Mouse (Mus musculus) regulatory T cell (primary cell): ENCODE results near the gene Plxna2.

Source experiments
- in situ Hi-C: fragments of 300-600 bp; cut with MboI, MseI; formaldehyde crosslinking; loops from one replicate; pipeline ENCODE4 v1.15.1; 2025; ENCODE audit warnings: high pct_unique_total_duplicates

Plxna2 gene

DNA sequence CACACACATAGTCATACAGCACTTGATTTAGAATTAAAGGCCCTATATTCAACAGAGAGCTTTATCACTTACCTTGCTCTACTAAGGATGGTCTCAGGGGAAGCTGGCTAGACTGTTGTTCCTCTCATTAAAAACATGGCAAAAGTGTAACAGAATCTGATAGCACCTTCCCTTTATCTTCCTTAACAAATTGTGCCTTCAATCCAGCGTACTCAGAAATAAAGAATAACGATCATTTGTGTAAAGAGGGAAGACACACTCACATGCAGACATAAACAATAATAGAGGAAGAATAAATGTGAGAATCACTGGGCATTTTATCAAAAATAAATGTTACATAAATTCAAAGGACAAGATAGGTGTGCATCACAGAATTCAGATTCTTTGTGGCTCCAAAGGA lies at the start of gene Plxna2:
Plxna2 (plus strand) TSS at position 301 of the 400 bp plus-strand sequence.
- in situ Hi-C loops = no loop called here

GRCm38 (mm10) chr1:194573870-194574269 lies 44.1 kb upstream of the Plxna2 start:
- in situ Hi-C loops = no loop called here

GRCm38 (mm10) chr1:194578270-194578669 lies 39.7 kb upstream of the Plxna2 start:
- in situ Hi-C loops = no loop called here

DNA sequence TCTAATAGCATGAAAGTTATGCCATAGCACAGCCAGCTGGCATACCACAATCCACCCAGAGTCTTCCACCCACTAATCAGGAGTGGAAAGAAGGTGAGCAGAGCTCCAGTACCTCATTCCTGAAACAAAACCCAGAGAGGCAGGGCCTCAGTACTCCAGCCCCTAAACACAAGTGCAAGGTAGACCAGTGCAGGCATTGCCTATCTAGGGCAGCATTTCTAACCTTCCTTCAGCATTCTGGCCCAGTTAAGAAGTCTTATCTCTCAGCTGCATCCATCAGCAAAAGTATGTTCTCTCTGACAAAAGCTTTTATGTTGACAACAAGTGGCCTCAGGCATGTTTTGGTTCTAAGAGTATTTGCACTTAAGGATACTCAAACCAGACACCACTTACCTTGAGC lies 37.5 kb upstream of the Plxna2 start:
- in situ Hi-C loops = no loop called here

DNA sequence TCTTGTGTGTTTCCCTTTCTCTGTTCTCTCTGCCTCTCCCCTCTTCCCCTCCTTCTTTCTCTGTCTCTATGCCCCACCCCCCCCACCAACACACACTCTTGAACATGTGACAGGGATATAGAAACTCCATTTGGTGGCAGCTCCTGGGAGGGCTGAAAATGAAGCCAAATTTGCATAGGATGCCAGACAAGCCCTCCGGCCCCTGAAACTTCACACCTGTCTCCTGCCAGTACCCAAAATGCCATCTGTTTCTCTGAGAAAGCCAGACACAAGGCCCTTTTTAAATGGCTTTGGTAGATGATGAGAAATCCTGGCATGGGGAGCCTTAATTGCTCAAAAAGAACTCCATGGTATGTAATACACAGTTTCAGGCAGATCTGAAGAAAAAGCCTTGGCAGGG lies 31.3 kb upstream of the Plxna2 start:
- in situ Hi-C loops = no loop called here

DNA sequence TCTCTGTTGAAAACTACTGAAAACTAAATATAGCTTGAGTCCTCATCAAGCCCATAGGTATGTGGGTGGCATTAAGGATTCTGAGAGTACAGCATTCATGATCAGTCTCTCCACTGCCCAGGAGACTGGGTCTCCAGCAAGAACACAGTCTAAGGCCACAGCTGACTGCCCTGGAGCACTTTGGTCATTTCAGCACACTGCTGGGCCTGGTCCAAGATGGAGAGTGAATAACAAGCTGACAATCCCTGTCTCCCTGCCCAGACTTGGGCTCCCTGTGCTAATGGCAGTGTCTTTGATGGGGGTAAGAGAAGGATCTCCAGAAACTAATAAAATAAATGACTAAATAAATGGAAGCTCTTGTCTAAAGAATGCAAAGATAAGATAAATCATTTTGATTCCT lies 30.5 kb upstream of the Plxna2 start:
- in situ Hi-C loops = no loop called here

DNA sequence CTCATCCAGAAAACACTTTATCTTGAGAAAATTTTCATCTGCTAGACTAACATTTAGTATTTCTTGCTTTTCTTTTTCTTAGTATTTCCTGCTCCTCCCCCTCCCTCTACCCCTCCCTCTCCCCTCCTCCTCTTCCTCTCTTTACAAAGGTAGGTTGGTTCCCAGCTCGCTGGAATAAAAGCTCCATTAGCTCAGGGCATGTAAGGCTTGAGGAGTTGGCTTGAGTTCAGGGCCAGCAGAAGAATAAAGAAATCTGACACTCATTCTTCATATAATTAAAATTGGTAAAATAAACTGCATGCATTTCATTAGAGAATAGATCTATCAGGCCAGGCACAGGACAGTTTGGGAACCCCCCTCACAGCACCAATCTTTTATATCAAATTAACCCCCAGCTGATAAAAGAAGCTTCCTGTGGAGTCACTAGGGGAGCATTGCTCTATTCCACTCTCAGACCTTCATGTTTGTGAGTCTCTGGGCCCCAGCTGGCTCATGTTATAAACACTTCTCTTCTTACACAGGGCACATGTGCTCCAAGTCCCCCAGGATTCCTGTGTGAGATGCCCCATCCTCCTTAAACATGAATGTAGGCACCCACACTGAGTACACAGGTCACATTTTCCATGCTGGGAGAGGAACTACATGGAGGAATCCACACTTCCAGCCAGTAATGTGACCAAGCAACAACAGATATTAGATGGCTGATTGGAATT lies 29.9 kb upstream of the Plxna2 start:
- in situ Hi-C loops = no loop called here

DNA sequence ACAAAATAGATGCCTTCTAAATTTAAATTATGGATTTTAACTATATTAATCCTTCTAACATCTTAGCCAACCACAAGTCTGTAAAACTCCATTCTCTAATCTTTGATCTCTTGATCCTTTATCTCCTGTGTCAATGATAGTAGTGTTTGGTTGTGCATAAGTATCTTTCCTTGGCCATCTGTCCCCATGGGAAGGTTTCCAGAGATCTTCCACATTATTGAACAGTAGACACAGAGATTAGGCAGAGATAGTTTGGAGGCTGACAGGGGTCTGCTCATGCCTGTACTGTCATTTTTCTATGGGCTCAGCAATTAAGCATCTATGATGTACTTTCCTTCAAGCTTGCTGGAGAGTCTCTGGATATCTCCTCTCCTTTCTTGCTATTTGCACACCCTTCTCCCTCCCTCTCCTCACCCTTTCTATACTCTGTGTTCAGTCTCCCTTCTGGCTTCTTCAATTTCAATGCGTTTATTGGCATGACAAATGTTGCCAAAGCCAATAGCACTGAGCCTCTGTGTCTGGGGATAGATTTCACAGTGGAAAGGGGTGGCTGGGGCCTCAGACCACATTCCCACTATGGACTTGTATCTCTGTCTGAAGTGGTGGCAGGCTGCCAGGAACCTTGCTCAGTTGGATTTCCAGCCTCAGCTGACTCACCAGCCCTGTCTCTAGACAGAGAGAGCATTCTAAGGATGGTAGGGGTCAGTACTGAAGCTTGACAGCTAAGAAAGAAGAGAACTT lies 29.1 kb upstream of the Plxna2 start:
- in situ Hi-C loops = no loop called here

DNA sequence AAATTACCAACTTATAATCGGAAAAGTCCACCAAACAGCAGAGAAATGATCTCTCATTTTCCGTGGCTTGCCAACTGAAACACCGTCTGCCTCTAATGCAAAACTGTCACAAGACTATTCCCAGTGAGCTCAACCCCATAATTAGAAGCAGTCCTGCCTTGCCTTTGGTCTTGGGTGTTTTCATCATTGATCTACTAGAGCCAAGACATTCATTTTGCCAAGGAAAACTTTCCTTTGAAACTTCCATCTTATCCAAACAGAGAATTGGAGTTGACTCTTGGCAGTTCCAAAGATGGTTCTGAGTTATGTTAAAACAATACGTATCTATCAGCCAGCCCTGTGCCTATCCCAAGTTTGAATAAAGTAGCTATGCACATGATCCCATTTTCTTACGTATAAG lies 24.9 kb upstream of the Plxna2 start:
- in situ Hi-C loops = no loop called here

DNA sequence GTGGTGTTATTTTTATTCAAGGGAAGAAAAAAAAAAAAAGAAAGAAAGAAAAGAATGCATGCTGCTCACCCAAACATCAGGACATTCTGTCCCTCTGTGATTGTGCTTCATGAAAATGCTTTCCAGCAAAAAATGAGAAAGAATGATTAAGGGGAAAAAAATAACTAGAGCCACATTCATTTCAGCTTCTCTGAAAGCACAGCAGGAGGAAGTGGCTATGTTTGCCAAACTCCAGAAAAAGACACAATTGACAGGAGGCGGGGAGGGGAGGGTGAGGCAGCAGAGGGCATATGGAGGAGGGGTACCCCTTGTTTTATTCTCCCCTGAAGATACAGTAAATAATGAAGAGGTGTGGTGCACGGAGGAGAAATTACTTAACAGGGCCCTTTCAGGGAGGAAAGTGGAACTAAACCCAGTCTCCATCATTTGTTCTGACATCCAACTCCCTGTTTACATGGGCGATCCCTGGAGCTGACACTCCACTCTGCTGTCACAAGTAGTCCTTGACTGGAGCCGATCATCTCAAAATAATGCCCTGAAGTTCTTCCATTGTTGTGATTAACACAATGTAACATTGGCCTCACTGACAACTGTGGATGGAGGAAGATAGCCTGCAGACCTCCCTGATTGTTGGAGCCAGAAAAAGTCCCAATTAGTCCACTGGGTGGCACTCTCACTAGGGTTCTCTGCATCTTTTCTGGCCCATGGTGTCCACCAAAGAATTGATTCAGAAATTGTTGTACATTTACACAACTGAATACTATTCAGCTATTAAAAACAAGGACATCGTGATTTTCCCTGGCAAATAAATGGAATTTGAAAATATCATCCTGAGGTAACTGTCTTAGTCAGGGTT lies 10.4 kb upstream of the Plxna2 start:
- in situ Hi-C loops = no loop called here

DNA sequence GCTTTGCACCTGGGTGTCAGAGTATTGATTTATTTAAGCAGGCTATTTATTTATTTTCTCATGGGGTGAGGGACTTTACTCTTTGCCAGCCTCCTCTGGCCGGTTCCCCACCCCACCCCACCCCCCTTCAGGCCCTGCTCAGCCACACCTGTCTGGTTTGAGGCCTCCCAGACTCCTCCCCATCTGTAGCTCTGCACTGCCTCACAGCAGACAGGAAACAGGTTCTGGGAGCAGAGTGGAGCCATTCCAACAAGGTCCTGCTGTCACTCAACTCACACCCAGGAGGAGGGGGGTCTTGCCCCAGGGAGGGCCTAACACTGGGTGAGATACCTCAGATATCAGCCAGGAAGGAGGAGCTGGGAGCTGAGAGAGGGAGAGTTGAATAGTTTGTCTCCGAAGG lies 7.5 kb upstream of the Plxna2 start:
- in situ Hi-C loops = no loop called here

GRCm38 (mm10) chr1:194612628-194613027 lies 5.4 kb upstream of the Plxna2 start:
- in situ Hi-C loops = no loop called here

- in situ Hi-C loops = no loop called here
Observed at GRCm38 (mm10) chr1:194613271-194613834, 4.7 kb upstream of the Plxna2 start.

GRCm38 (mm10) chr1:194613923-194614830 lies 3.8 kb upstream of the Plxna2 start:
- in situ Hi-C loops = no loop called here

DNA sequence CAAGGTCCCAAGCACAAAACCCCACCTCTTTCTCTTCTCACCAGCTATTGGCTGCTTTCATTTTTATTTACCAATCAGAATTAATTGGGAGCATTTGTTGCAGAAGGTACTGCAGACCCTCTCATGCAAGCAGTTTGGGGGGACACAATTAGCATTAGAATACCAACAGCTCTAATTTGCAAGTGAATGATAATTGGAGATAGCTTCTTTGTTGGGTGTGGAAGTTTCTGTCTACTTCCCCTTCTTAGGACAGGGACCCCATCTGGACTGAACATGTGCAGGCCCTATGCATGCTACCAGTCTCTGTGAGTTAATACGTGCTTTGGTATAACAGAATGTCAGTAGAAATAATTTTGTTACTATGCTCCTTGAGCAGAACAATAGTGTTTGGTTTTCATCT lies 1.9 kb upstream of the Plxna2 start:
- in situ Hi-C loops = no loop called here

DNA sequence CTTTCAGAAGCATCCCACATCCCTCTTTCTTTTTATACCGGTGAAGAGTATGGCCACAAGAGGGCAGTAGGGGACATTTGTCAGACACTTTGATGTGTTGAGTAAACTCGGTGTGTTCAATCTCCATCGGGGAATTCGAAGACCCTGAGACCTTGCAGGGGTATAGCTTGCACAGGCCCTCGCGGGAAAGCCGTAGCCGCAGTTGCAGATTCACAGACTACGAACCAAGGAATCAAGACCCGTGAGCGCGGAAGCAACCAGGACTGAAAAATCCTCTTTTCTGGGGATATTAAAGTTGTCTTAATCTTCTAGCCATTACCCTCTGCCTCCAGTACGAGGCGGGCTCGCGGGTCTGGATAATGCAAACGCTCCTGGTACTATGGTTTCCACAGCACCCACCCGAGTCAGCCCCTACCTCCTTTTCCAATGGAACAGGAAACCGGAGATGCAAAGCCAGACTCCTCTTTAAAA lies 858 bp downstream of the Plxna2 start:
- in situ Hi-C loops = no loop called here

- in situ Hi-C loops = no loop called here
Observed at GRCm38 (mm10) chr1:194619353-194620244, 1.6 kb downstream of the Plxna2 start.

DNA sequence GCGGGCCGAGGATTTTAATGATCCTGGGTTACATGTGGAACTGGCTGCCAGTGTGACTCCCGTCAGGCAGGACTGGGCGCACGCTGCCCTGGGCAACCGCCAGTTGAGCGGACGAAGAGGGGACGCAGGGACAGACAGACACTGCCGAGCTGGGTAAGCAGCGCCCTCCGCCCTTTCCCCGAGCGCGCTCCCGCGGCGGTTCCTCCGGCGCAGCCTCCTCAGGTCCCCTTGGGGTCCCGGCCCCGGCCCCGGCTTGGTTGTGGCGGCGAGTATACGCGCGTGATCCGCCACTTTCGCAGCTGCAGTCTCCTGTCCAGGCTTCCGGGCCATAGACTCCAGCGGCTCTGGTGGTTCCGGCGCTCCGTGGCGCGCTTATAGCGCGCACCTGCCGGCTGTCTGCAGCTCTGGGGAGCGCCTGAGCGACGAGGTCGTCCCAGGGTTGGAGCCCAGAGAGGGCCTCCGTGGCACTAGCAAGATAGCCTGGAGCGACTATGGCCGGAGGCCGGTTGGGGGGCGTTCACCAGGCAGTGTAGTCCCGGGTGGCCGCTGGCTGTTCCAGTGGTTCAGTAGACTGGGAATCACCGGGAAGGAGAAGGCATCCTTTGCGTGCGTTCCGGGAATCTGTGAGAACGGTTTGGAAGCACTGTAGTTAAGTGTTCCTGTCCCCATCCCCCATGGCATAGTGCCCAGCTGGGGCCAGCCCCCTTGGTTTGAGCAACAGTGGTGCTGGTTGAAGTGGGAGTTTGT lies 2.4 kb downstream of the Plxna2 start:
- in situ Hi-C loops = no loop called here

DNA sequence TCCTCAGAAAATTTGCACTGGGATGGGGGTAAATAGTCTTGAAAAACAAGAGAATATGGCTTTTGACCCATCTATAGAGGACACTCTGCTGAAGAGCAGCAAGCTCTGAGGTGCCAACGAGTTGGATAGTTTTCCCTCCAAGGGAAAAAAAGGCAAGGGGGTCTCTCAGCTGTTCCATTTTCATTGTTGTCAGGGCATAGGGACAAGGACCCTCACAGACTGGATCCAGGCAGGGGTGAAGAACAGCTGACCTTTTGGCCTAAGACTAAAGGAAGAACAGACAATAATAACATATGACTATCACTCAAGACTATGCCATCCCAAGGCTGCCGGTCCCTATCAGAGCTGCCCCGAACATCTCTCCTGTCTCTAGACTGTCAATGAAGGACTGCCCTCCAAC lies 4.2 kb downstream of the Plxna2 start:
- in situ Hi-C loops = no loop called here
